Mouse (Mus musculus): Measurements from ENCODE around the gene Plac9a.
"Not testable (repeated sequence)": the region's sequence is repeated elsewhere in the genome, so short reads cannot be mapped to it uniquely, and the experiment has no call there.

Plac9a gene

DNA sequence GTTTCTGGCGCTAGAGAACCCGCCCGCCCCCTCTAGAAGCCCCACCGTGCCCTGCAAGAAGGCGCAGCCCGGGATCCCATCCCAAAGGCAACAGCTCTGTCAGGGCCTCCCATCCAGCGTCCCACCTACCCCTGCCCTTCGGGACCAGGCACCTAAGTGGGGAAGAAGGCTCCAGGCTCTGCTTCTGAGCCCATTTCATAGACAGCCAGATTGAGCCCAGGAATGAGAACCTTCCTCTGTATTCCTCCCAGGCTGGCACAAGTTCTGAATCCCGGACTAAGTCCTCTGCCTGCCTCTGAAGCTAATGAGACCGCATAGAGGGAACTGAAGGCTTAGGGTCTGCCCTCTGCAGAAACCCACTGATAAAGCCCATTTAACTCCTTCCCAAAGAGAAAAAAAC lies at the start of gene Plac9a:
Gene Plac9a, minus strand, starts transcription at position 101 of the 400 bp plus-strand sequence.
- not testable (repeated sequence) for DNase-seq

DNA sequence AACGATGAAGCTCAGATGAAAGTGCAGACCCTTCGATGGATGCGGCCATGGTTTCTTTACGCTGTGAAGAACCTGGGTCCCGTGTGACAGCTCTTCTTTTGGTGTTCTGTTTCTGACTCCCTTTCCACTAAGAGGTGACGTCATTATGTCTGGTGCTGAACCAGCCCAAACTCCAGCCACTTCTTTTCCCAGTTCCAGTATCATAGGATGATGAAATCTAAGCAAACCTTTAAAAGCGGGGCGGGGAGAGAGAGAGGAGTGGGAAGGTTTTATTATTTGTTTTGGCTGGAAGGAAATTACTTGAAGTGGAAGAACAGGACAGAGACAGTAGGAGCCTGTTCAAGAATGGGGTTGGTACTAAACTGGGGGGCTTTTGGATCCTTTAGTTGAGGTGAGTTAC lies 35.1 kb upstream of the Plac9a start, which contains the start of gene Cphx1:
Gene Cphx1, plus strand, starts transcription at position 301 of the 400 bp plus-strand sequence.
- not testable (repeated sequence) for DNase-seq

DNA sequence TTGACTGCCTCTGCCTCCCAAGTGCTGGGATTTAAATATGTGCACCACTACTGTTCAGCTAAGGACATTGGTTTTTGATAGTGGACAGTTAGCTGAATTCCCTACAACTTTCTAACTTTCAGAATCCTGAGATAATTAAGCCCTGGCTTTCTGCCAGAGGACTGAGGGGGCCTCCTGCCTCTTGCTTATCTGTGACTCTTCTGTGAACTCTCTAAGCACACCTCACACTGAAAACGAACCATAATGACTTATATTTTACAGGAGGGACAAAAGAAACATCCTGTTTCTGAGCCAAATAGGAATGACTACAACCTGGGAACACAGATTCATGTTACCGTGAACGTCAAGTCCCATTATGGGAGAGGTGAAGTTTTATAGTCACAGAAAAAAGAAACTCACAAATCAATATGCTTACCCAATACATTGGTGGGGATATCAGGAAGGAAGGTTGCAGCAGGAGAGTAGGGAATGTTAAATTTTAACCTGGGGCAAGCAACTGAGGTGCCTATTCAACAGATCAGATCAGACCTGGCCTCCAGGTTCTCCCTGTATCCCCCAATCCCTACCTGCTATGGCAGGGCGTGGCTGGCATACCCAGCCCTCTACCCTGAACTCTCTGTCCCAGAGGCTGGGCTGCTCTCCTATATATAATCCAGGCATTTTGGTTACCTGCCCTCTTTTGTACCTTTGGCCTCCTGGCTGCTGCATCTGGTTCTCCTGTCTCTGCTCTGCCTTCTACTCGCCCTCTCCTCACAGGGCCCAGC lies 34.1 kb upstream of the Plac9a start:
- DNase-seq, result not testable (repeated sequence)

DNA sequence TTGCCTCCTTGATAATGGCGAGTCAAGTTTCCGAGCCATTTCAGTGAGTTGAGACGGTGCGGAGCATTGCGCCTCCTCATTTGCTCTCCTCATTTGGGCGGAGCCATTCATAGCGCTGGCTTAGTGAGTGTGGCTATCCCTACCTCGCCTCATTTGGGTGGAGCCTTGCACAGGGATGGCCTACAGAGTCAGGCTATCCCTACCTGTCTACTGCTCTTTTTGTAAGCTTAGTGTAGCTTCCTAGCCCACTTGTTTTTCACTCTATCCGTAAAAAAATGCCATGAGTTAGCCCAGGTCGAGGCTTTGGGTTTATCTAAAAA lies 24.6 kb upstream of the Plac9a start, which contains the start of gene Tmem254a:
Gene Tmem254a, minus strand, starts transcription at position 111 of the 320 bp plus-strand sequence.
- not testable (repeated sequence) for DNase-seq

DNA sequence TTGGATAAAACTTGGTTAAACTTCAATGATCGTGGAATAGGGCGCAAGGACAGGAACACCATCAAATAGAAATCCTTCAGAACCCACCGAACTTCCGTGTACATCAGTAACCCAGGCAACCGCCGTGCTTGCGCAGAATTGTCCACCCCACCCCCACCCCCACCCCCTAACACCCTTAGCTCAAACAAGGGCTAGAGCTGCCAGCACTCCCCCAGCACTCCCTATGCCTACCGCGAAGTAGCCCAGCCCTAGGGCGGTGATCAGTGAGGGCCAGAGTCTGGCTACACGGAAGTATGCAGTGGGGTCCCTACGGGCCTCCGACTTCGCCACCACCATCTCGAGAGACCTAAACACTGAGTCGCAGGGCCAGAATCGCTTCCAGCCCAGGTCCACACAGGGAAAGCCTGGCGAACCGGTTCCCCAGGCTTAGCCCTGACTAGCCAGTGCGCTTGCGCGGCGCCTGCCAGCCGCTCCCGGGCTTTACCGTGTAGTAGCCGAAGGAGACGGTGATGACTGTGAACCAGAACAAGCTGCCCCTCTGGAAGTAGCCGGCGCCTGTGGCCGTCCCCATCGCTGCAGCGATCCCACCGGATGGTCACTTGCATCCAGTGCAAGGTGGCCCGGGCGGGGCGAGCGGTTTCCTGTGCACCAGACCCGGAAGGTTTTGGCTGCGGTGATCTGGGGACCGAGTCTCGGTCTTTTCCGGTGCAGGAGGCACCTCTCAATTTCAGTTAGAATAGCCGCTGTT lies 24.1 kb upstream of the Plac9a start:
- not testable (repeated sequence) for DNase-seq

DNA sequence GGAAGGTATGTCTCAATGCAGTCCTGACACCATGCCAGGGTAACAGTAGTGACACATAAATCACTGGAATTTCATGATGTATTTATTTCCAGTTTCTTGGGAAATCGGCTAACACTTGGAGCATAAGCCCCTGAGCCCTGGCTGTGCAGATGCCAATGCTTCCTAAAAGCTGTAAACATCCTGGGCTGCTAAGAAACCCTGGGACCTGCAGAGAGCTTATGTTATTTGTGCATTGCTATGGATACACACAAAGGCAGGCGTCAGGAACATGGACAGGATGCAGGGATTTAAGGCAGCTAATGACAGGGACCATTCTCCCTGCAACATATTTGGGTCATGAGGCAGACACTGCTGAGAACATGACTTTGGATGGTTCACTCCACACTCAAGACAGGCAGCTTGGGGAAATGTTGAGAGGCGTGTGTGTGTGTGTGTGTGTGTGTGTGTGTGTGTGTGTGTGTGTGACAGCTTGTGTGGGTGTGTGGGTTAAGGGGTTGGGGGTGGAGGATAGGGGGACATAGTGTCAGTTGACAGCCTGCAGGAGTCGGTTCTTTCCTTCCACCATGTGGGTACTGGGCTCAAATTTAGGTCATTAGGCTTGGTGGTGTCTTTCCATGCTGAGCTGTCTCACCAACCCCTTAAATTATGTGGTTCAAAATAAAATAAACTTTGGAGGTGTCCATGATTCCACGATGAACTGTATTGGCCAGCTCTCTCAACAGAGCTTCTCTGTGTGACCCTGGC lies 15.7 kb upstream of the Plac9a start:
- not testable (repeated sequence) for DNase-seq

DNA sequence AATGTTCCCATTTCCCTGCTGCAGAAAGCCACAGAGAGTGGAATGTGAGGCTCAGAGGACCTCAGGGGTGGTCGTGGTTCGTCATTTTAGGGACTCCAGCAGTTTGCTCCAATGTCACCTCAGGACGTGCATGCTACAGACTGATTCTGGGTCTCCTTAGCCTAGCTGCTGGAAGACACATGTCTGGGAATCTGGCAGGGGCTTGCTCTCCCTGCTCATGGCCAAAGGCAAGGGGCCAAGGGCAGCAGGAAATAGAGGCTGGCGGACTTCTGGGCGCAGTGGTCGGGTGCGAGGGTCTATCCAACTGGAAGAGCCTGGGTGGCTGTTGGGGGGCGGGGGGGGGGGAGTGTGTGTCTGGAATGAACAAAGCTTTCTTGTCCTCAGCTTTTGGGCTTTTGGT lies 6.1 kb upstream of the Plac9a start:
- DNase-seq, result not testable (repeated sequence)

DNA sequence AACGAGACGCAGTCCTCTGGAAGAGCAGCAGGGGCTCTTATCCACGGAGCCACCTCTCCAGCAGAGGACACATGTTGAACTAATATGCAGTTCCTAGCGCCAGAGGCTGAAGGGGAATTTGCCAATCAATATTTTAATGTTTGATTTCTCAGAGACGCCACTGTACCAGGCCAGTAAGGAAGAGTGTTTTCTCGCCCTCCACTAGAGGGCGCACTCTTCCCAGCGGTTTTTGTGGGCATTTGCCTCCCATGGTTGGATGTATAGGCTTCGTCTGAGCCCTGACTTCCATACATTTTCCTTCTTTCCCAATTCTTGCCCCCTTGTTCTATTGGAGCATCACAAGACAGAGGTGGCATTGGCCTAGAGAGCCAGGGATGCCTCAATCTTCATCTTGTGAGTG lies 4.4 kb upstream of the Plac9a start:
- DNase-seq, result not testable (repeated sequence)

DNA sequence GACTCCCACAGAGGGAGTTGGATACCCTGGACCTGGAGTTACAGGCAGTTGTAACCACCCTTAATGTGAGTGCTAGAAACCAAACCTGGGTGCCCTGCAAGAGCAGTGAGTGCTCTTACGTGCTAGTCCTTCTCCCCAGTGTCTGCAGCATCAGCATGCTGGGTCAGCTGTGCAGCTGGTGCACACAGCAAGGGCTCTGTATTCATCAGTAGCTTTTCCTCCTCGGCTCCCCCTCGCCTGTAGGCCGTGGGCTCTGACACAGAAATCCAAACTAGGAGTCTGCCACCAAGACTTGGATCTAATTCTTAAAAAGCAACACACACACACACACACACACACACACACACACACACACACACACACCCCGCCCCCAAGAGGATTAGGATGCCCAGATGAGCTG lies 2.3 kb upstream of the Plac9a start:
- DNase-seq, result not testable (repeated sequence)

DNA sequence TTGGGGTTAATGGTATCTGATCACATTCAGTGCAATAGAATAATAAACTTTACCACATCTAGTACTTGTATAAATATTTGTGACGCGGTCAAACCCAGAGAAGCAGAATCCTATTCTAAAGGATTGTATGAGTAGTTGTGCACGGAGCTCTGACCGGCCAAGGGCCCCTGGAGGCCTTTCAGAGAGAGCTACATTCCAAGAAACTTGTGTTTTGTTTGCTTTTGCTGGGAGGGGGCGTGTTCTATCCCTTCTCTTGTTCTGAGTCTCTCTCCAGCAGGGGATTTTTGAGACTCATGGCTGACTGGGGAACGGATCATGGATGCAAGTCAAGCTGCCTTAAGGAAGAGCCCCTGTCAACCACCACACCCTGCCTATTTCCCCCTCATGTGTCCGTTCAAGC lies 7.2 kb downstream of the Plac9a start:
- DNase-seq, result not testable (repeated sequence)

DNA sequence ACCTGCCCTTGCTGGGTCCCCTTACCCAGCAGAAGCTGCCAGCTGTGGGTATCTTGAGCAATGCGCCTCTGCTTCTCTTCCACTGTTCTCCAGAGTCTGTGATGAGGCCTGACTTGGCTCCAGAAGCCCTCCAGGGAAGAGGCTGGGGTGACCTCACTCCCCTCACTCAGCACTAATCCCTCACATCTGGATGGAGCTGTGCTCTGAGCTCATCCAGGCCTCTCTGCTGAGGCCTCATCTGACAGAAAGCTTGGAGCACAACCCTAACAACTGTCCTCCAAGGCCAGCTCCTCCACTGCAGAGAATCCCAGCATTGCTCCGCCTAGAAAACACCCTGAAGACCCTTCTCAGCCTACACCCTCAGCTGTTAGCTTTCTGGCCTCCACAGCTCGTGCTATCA lies 8.3 kb downstream of the Plac9a start:
- DNase-seq, result not testable (repeated sequence)

DNA sequence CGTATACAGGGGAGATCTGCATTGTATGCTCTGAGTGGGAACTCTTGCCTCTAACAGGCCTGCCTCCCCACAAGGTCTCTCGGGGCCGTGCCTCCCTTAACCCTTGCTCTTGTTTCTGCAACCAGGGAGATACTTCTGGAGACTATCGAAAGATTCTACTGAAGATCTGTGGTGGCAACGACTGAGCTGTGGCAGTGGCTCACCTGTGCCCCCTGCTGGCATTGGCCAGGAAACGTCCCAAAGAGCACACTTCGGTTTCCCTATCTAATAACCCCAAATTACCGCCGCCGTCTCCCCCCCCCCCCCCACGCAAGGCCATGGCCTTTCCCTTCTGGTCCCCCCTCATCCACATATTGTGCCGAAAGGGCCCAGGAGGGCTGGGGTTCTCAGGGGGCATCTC lies 17.0 kb downstream of the Plac9a start:
- not testable (repeated sequence) for DNase-seq

DNA sequence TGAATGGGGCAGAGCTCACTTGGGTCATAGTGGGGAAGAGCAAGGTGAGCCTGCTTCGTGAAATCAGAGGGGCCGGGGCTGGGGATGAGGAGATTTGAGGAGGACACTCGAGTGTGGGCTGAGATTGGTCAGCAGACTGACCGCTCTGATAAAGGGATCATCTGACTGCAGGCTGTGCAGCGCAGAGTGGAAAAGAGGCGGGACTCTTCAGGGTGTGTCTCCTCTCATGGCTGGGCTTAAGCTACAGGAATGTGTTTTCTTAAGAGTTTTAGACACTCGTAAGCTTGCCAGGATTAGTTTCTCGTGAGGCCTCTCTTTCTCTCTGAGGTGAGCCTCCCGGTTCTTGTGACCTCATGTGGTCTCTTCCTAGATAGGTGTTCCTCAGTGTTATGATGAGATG lies 21.1 kb downstream of the Plac9a start:
- DNase-seq, result not testable (repeated sequence)

DNA sequence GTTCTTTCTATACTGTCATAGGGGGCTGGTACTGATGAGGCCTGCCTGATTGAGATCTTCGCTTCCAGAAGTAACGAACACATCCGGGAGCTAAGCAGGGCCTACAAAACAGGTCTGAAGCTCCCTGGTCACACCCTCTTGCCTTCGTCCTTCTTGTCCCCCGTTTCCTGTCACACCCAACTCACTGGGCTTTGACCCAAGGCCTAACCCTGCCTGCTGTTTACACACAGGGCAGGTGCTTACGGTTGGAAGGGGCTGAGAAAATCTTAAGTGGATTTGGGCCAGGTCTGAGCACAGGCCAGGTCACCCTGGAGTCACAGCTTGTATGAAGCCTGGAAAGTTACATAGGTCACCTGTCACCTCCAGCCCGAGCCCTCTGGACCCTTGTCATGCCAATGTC lies 26.3 kb downstream of the Plac9a start:
- not testable (repeated sequence) for DNase-seq

DNA sequence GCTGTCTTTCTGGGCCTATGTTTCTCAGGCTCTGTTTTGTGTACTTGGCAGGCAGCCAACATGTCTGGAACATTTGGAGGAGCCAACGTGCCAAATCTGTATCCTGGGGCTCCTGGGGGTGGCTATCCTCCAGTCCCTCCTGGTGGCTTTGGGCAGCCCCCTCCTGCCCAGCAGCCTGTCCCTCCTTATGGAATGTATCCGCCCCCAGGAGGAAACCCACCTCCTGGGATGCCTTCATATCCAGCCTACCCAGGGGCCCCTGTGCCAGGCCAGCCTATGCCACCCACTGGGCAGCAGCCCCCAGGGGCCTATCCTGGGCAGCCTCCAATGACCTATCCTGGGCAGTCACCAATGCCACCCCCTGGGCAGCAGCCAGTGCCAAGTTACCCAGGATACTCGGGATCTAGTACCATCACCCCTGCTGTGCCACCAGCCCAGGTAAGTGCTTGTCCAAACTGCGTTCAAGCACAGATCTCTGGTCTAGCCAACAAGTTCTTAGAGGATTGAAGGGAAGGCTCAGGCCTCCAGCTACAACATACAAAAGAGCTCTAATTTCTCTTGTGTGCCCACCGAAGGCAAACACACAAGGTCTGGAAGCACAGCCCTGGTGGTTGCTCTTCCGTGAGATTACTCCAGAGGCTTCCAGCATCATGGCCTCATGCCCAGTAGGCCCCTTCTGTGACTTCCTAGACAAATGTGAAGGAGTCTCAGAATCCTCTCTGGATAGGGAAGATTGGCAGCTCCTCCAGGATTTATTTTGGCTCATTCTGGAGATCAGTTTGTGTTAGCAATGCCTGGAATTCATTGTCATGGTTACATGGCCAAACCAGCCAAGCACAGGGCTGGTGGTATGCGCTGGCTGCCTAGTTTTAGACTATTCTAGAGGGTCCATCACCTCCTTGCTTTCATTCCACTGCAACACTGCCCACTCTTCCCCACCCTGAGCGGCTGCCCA lies 30.2 kb downstream of the Plac9a start:
- no peak for DNase-seq

DNA sequence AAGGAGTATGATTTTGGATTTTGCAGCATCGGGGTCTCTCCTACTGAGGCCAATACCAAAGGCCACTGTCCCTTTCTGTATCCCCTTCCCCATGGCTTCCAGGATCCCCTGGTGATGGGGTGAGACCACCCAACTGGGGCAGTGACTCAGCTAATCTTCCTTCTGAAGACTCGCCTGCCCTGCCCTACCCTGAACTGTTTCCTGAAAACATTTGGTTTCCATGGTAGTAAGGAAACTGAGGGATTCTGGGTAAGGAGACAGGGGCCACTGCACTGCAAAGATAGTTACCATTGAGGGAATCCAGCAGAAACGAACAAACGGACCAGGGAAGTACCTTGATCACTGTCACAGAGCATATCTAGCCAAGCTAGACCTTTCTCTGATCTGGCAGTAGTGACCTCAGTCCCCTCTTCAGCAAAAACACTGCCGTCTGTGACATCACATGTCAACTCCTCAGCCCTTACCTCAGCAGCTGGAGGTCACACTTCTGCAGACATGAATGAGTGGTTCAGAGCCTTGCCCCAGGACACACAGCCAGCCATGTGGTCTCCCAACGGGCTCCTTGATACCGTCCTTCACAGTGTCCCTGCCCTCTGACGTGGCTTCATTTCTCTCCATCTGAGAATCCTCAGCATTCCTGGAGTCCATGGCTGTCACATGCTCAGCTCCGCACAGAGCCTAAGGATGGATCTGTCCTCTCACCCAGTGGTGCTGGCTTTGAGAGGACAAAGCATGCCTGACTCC lies 33.6 kb downstream of the Plac9a start:
- DNase-seq, result no peak

DNA sequence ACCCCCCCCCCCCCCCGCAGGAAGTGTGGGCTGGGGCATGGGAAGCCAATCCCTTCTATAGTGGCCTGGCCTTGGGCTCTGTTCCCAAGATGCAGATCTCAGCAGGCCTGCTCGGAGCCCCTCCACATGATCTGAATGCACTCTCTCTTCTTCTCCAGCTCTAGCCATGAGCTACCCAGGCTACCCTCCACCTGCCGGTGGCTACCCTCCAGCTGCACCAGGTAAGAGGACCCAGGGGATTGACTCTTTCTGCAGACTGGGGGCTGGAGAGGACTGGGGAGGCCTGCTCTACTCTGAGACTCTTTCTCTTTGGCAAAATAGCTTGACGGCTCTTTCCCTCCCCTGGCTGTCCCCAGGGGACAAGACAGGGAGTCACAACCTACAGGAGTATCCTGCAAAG lies 34.2 kb downstream of the Plac9a start:
- no peak for DNase-seq

DNA sequence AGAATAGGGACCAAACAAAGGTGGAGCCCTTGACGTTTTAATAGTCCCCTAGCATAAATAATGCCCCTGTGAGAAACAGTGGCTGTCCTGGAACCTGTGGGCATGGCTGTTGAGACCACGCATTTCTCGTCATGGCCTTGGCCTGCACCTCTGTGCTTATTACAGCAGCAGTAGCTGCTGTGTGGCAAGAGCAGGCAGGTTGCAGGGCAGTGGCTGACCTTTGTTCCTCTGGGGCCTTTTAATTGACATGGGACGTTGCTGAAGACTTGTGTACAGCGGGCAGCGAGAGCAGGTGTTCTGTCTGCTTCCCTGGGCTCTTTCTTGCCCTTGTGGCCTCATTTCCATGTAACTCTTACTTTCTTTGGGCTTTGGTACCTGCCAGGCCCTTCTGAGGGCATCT lies 35.1 kb downstream of the Plac9a start:
- DNase-seq, result no peak

DNA sequence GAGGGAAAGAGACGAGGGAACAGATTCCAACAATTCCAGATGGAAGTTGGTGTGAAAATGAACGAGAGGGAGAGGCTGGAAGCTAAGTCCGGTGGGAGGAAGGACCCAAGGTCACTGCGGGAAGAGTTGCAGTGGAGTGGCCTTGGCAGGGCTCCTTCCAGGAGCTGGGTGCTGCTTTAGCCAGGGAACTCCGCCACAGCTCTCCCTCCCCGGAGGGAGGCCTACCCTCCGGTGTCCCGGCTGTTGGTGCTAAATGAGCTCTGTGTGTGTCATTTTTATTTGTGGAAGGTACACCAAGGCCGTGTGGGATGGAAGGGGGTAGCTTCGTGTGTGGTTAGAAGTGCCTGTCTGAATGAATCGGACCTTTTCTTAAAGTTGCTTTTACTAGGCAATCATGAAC lies 36.1 kb downstream of the Plac9a start:
- no peak for DNase-seq

DNA sequence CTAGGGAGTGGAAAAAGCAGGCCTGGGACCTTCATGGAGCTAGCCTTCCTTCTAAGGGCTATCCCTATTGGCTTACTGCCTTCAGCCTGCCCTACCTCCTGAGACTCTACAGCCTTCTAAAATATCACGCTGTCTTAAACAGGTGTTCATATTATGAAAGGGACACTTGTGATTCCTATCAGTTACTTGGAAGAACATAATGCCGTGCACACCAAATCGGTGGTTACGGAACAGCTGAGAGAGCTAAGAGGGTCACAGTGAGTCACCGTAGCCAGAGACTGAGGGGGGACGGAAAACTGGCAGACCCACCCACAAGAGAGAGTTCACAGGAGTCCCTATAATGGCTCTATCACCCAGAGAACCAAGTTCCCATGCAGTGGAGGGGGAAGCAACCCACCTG lies 36.5 kb downstream of the Plac9a start:
- DNase-seq, result no peak

DNA sequence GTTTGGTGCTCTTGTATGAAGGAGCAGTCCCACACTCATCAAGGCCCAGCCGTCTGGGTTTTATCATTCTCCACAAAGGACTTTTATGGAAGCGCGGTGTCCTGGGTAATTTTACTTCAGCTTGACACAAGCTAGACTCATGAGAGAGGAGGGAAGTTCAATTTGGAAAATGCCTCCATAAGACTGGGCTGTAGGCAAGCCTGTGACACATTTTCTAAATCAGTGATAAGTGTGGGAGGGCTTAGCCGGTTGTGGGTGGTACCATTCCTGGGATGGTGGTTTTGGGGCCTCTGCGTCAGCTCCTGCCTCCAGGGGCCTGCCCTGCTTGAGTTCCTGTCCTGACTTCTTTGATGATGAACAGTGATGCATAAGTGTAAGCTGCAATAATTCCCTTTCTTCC lies 37.6 kb downstream of the Plac9a start:
- no peak for DNase-seq

DNA sequence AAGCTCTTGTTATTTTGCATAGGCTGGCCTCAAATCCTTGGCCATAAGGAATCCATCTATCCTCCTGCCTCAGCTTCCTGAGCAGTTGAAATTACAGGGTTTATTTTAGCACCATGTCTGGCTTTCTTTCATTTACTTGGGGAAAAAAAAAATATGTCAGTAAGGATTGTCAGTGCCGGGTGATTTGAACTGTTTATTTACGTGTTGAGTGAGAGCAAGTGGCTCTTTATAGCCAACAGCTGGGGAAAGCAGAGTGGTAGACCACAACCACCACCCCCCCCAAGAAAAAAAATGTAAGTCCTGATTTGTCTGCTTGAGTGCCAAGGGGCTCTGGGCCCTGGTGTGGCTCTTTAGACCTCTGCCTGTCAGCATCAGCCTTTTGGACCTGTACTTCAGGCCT lies 39.2 kb downstream of the Plac9a start:
- DNase-seq, result no peak
